Mouse (Mus musculus): ENCODE data around the gene Kcne3.

Kcne3 gene
- long read RNA-seq, experiment 1, partial matches to known transcripts, result 0 of 3 reads
- long read RNA-seq, experiment 1, other reads (novel, unspliced or antisense), result 1 of 3 reads
- long read RNA-seq, experiment 2, result 0 reads

GRCm38 (mm10) chr7:100176269-100176668 is at the start of gene Kcne3:
Kcne3 (plus strand) TSS chr7:100176502.
- intact Hi-C loops (cut with DNase I), result no loop called here

- intact Hi-C loops (cut with DNase I), result loop anchor here (5.0 kb wide), 2 partner anchors 46 to 111 kb away; no protein-coding TSS in a partner anchor
Measured at GRCm38 (mm10) chr7:100126514-100126913, 49.8 kb upstream of the Kcne3 start.

- intact Hi-C loops (cut with DNase I), result loop anchor here (5.0 kb wide), 2 partner anchors 44 to 109 kb away; no protein-coding TSS in a partner anchor
Measured at GRCm38 (mm10) chr7:100128262-100129041, 47.9 kb upstream of the Kcne3 start.

GRCm38 (mm10) chr7:100130592-100130991 is 45.7 kb upstream of the Kcne3 start:
- intact Hi-C loops (cut with DNase I), result no loop called here

- intact Hi-C loops (cut with DNase I), result no loop called here
Measured at GRCm38 (mm10) chr7:100132379-100132778, 43.9 kb upstream of the Kcne3 start.

GRCm38 (mm10) chr7:100137038-100137437 is 39.3 kb upstream of the Kcne3 start:
- intact Hi-C loops (cut with DNase I), result no loop called here

GRCm38 (mm10) chr7:100138075-100138474 is 38.2 kb upstream of the Kcne3 start:
- intact Hi-C loops (cut with DNase I), result no loop called here

GRCm38 (mm10) chr7:100140591-100140990 is 35.7 kb upstream of the Kcne3 start:
- intact Hi-C loops (cut with DNase I), result no loop called here

GRCm38 (mm10) chr7:100148586-100148985 is 27.7 kb upstream of the Kcne3 start:
- intact Hi-C loops (cut with DNase I), result no loop called here

GRCm38 (mm10) chr7:100150086-100150485 is 26.2 kb upstream of the Kcne3 start:
- intact Hi-C loops (cut with DNase I), result no loop called here

GRCm38 (mm10) chr7:100150626-100151025 is 25.7 kb upstream of the Kcne3 start:
- intact Hi-C loops (cut with DNase I), result no loop called here

GRCm38 (mm10) chr7:100157669-100158068 is 18.6 kb upstream of the Kcne3 start:
- intact Hi-C loops (cut with DNase I), result loop anchor here (2.0 kb wide), 1 partner anchor 31 kb away; no protein-coding TSS in a partner anchor

- intact Hi-C loops (cut with DNase I), result loop anchor here (2.0 kb wide), 1 partner anchor 30 kb away; no protein-coding TSS in a partner anchor
Measured at GRCm38 (mm10) chr7:100159105-100159841, 17.0 kb upstream of the Kcne3 start, which contains the start of gene Lipt2. Lipt2 (plus strand) TSS chr7:100159277.

GRCm38 (mm10) chr7:100160006-100160405 is 16.3 kb upstream of the Kcne3 start:
- intact Hi-C loops (cut with DNase I), result no loop called here

GRCm38 (mm10) chr7:100163506-100163905 is 12.8 kb upstream of the Kcne3 start:
- intact Hi-C loops (cut with DNase I), result no loop called here

GRCm38 (mm10) chr7:100168654-100169053 is 7.6 kb upstream of the Kcne3 start:
- intact Hi-C loops (cut with DNase I), result no loop called here

GRCm38 (mm10) chr7:100170756-100171155 is 5.5 kb upstream of the Kcne3 start:
- intact Hi-C loops (cut with DNase I), result loop anchor here (5.0 kb wide), 1 partner anchor 43 kb away; no protein-coding TSS in a partner anchor

GRCm38 (mm10) chr7:100178016-100178890 is 2.0 kb downstream of the Kcne3 start:
- intact Hi-C loops (cut with DNase I), result no loop called here

- intact Hi-C loops (cut with DNase I), result no loop called here
Measured at GRCm38 (mm10) chr7:100178891-100179233, 2.6 kb downstream of the Kcne3 start.

- intact Hi-C loops (cut with DNase I), result no loop called here
Measured at GRCm38 (mm10) chr7:100179394-100179793, 3.1 kb downstream of the Kcne3 start.

GRCm38 (mm10) chr7:100179836-100180407 is 3.6 kb downstream of the Kcne3 start:
- intact Hi-C loops (cut with DNase I), result no loop called here

Measured in adrenal gland (tissue).